Mouse (Mus musculus): ENCODE data around the gene Apc2. TPM values are rescaled to one million over a fixed set of nuclear protein-coding genes. Genes with fewer than 3 reads are reported as not detected.

Apc2 gene
- polyA plus RNA-seq (2017; shearing (Covaris generic)), result 0.05 TPM

GRCm38 (mm10) chr10:80295618-80296425 is at the start of gene Apc2:
Gene Apc2, plus strand, starts transcription at chr10:80295977.

GRCm38 (mm10) chr10:80248971-80249640 is 46.7 kb upstream of the Apc2 start, which contains the start of gene Ndufs7:
Gene Ndufs7, plus strand, starts transcription at chr10:80249121.

GRCm38 (mm10) chr10:80260642-80261584 is 34.9 kb upstream of the Apc2 start, which contains the start of the genes Gamt and Dazap1:
Gene Gamt, minus strand, starts transcription at chr10:80261012.
Gene Dazap1, plus strand, starts transcription at chr10:80261486.

GRCm38 (mm10) chr10:80292251-80293146 is 3.3 kb upstream of the Apc2 start, which contains the start of gene Rps15:
Gene Rps15, plus strand, starts transcription at chr10:80292453.

GRCm38 (mm10) chr10:80320340-80320760 is 24.6 kb downstream of the Apc2 start, which contains the start of gene 2310011J03Rik:
Gene 2310011J03Rik, minus strand, starts transcription at chr10:80320537.

GRCm38 (mm10) chr10:80329273-80330081 is 33.7 kb downstream of the Apc2 start, which contains the start of the genes Pcsk4 and Reep6:
Gene Pcsk4, minus strand, starts transcription at chr10:80329498.
Gene Reep6, plus strand, starts transcription at chr10:80329953.

GRCm38 (mm10) chr10:80348244-80348781 is 52.5 kb downstream of the Apc2 start, which contains the start of gene Adamtsl5:
Gene Adamtsl5, minus strand, starts transcription at chr10:80348412.

GRCm38 (mm10) chr10:80356001-80356682 is 60.4 kb downstream of the Apc2 start, which contains the start of gene Plk5:
Gene Plk5, plus strand, starts transcription at chr10:80356459.

Other genes starting within 250 kb of the Apc2 start
- gene Gpx4, start 248.8 kb upstream of the Apc2 start, polyA plus RNA-seq (2017; shearing (Covaris generic)), result 296 TPM
- gene Sbno2, start 190.4 kb upstream of the Apc2 start, polyA plus RNA-seq (2017; shearing (Covaris generic)), result 60.3 TPM
- gene Stk11, start 180.2 kb upstream of the Apc2 start, polyA plus RNA-seq (2017; shearing (Covaris generic)), result 31.4 TPM
- gene Atp5d, start 157.3 kb upstream of the Apc2 start, polyA plus RNA-seq (2017; shearing (Covaris generic)), result 367 TPM
- 5.3 TPM for gene Cbarp, start 155.1 kb upstream of the Apc2 start, polyA plus RNA-seq (2017; shearing (Covaris generic))
- 4.4 TPM for gene Midn, start 147.7 kb upstream of the Apc2 start, polyA plus RNA-seq (2017; shearing (Covaris generic))
- 232 TPM for gene Cirbp, start 130.0 kb upstream of the Apc2 start, polyA plus RNA-seq (2017; shearing (Covaris generic))
- gene 1600002K03Rik, start 123.0 kb upstream of the Apc2 start, polyA plus RNA-seq (2017; shearing (Covaris generic)), result 18.9 TPM
- gene Efna2, start 116.5 kb upstream of the Apc2 start, polyA plus RNA-seq (2017; shearing (Covaris generic)), result 0.41 TPM
- 66.2 TPM for gene Mum1, start 69.5 kb upstream of the Apc2 start, polyA plus RNA-seq (2017; shearing (Covaris generic))
- 159 TPM for gene Ndufs7, start 46.9 kb upstream of the Apc2 start, polyA plus RNA-seq (2017; shearing (Covaris generic))
- gene Gamt, start 35.0 kb upstream of the Apc2 start, polyA plus RNA-seq (2017; shearing (Covaris generic)), result 1.8 TPM
- gene Dazap1, start 34.5 kb upstream of the Apc2 start, polyA plus RNA-seq (2017; shearing (Covaris generic)), result 78.1 TPM
- 748 TPM for gene Rps15, start 3.5 kb upstream of the Apc2 start, polyA plus RNA-seq (2017; shearing (Covaris generic))
- 29.9 TPM for gene 2310011J03Rik, start 24.6 kb downstream of the Apc2 start, polyA plus RNA-seq (2017; shearing (Covaris generic))
- gene Pcsk4, start 33.5 kb downstream of the Apc2 start, polyA plus RNA-seq (2017; shearing (Covaris generic)), result 1.8 TPM
- gene Reep6, start 34.0 kb downstream of the Apc2 start, polyA plus RNA-seq (2017; shearing (Covaris generic)), result not detected
- gene Adamtsl5, start 52.4 kb downstream of the Apc2 start, polyA plus RNA-seq (2017; shearing (Covaris generic)), result not detected
- gene Plk5, start 60.5 kb downstream of the Apc2 start, polyA plus RNA-seq (2017; shearing (Covaris generic)), result not detected
- 7.3 TPM for gene Mex3d, start 91.7 kb downstream of the Apc2 start, polyA plus RNA-seq (2017; shearing (Covaris generic))
- 92.9 TPM for gene Mbd3, start 103.6 kb downstream of the Apc2 start, polyA plus RNA-seq (2017; shearing (Covaris generic))
- 115 TPM for gene Uqcr11, start 110.9 kb downstream of the Apc2 start, polyA plus RNA-seq (2017; shearing (Covaris generic))
- gene Tcf3, start 137.7 kb downstream of the Apc2 start, polyA plus RNA-seq (2017; shearing (Covaris generic)), result 88.8 TPM
- gene Onecut3, start 198.9 kb downstream of the Apc2 start, polyA plus RNA-seq (2017; shearing (Covaris generic)), result 0.07 TPM
- gene Atp8b3, start 243.1 kb downstream of the Apc2 start, polyA plus RNA-seq (2017; shearing (Covaris generic)), result 0.10 TPM

Data from effector memory CD4-positive, alpha-beta T cell, adult 7 months (primary cell).